Comparison of ENCODE assay signal across 22 mouse cellular contexts in genomic region chr13:63326015-63326414, GRCm38 (mm10).
DNase-seq lines count a peak whose midpoint lies in the region; ATAC-seq and TF ChIP-seq lines count a peak whose summit lies in the region.
"Had no signal": no experiment of that assay in that cellular context is flagged by ENCODE, and none has a peak within 500 bp of the region (broad histone marks: within the 10 kb centered on the region; RNA-seq: fewer than 3 reads in every experiment).

No protein-coding gene starts in this region.

- H3K4me2 ChIP-seq in heart, embryonic 12.5 days = no peak overlapping the region
- no peak overlapping the region for H3K4me2 ChIP-seq in liver, embryonic 11.5 days
- H3K4me2 ChIP-seq in liver, embryonic 16.5 days (ENCODE audit: low read depth, low read length) = no peak overlapping the region
- H3K4me2 ChIP-seq: hindbrain, embryonic 12.5 days; hindbrain, embryonic 15.5 days had no signal

- no peaks in the 10 kb centered on the region for H3K27me3 ChIP-seq in heart, embryonic 12.5 days (replicated peaks)
- H3K27me3 ChIP-seq in heart, embryonic 10.5 days (ENCODE audit: insufficient read depth, poor library complexity, severe bottlenecking) = no peaks in the 10 kb centered on the region
- no peaks in the 10 kb centered on the region for H3K27me3 ChIP-seq in liver, adult 2 months (ENCODE audit: control insufficient read depth, insufficient read depth, low read length)
- H3K27me3 ChIP-seq in liver, embryonic 11.5 days (replicated peaks; ENCODE audit: control insufficient read depth, insufficient read depth, low read length) = no peaks in the 10 kb centered on the region
- no peaks in the 10 kb centered on the region for H3K27me3 ChIP-seq in embryonic facial prominence, embryonic 10.5 days (replicated peaks; ENCODE audit: low read depth, poor library complexity, severe bottlenecking)
- no peaks in the 10 kb centered on the region for H3K27me3 ChIP-seq in liver, embryonic 16.5 days (ENCODE audit: control insufficient read depth, insufficient read depth, low read depth, low read length)
- H3K27me3 ChIP-seq: hindbrain, embryonic 12.5 days had no signal

- H3K9ac ChIP-seq in heart, embryonic 12.5 days = no peak overlapping the region
- no peak overlapping the region for H3K9ac ChIP-seq in liver, adult 2 months (ENCODE audit: low read depth, low read length)
- no peak overlapping the region for H3K9ac ChIP-seq in liver, embryonic 11.5 days (ENCODE audit: low read depth, low read length)
- no peak overlapping the region for H3K9ac ChIP-seq in liver, embryonic 16.5 days (ENCODE audit: low read depth, low read length)
- H3K9ac ChIP-seq: forebrain, postnatal 0 days; hindbrain, embryonic 12.5 days; hindbrain, embryonic 15.5 days had no signal

- H3K36me3 ChIP-seq in heart, embryonic 12.5 days = no peaks in the 10 kb centered on the region
- 0 out of 2 replicates have a peak, but pooled peaks cover 2% of the 10 kb centered on the region for H3K36me3 ChIP-seq in heart, embryonic 10.5 days
- no peaks in the 10 kb centered on the region for H3K36me3 ChIP-seq in liver, adult 2 months (ENCODE audit: control insufficient read depth, insufficient read depth, low read length)
- H3K36me3 ChIP-seq in liver, embryonic 11.5 days (ENCODE audit: control insufficient read depth, insufficient read depth, low read length) = no peaks in the 10 kb centered on the region
- peaks cover 10% of the 10 kb centered on the region; the same call in 1 of the 2 replicates for H3K36me3 ChIP-seq in embryonic facial prominence, embryonic 10.5 days (replicated peaks)
- H3K36me3 ChIP-seq in liver, embryonic 16.5 days (ENCODE audit: control insufficient read depth, insufficient read depth) = no peaks in the 10 kb centered on the region
- H3K36me3 ChIP-seq: hindbrain, embryonic 15.5 days had no signal

- H3K4me1 ChIP-seq in heart, embryonic 12.5 days (replicated peaks) = peaks cover 29% of the 10 kb centered on the region
- peaks cover 35% of the 10 kb centered on the region for H3K4me1 ChIP-seq in heart, embryonic 10.5 days
- H3K4me1 ChIP-seq in liver, adult 2 months (ENCODE audit: control insufficient read depth, insufficient read depth, low read length) = peaks cover 23% of the 10 kb centered on the region
- H3K4me1 ChIP-seq in liver, embryonic 11.5 days (replicated peaks; ENCODE audit: control insufficient read depth, insufficient read depth, low read length) = peaks cover 15% of the 10 kb centered on the region
- peaks cover 74% of the 10 kb centered on the region for H3K4me1 ChIP-seq in embryonic facial prominence, embryonic 10.5 days
- H3K4me1 ChIP-seq in liver, embryonic 16.5 days (ENCODE audit: control insufficient read depth, low read depth, low read length) = peaks cover 10% of the 10 kb centered on the region

- no peaks in the 10 kb centered on the region for H3K79me2 ChIP-seq in liver, adult 2 months (ENCODE audit: control insufficient read depth, insufficient read depth, low read length)

- H3K9me3 ChIP-seq in heart, embryonic 12.5 days (replicated peaks) = no peaks in the 10 kb centered on the region
- no peaks in the 10 kb centered on the region for H3K9me3 ChIP-seq in heart, embryonic 10.5 days
- H3K9me3 ChIP-seq in liver, embryonic 11.5 days (ENCODE audit: control insufficient read depth, low read length) = no peaks in the 10 kb centered on the region
- H3K9me3 ChIP-seq in embryonic facial prominence, embryonic 10.5 days = no peaks in the 10 kb centered on the region
- H3K9me3 ChIP-seq in liver, embryonic 16.5 days (replicated peaks; ENCODE audit: control insufficient read depth, low read length) = no peaks in the 10 kb centered on the region
- H3K9me3 ChIP-seq: hindbrain, embryonic 12.5 days; hindbrain, embryonic 15.5 days had no signal

- DNase-seq in heart, embryonic 10.5 days (ENCODE audit: low spot score) = no peak
- DNase-seq in liver, adult 2 months (ENCODE audit: extremely low read depth, low read depth, low spot score) = peak; percentile 92
- DNase-seq in liver, embryonic 11.5 days (ENCODE audit: low spot score) = no peak
- no peak for DNase-seq in embryonic facial prominence, embryonic 10.5 days (ENCODE audit: low spot score)
- DNase-seq in ovary, postnatal 14 days (ENCODE audit: low spot score) = no peak
- DNase-seq in gastrocnemius, postnatal 14 days = no peak
- DNase-seq: adrenal gland, adult 8-10 months; adrenal gland, postnatal 25 days; cerebellum, adult 11-12 months; cerebellum, adult 8-10 months; cerebellum, postnatal 10 days; cerebellum, postnatal 36 days; embryo, embryonic 11 days; forebrain, postnatal 0 days; gastrocnemius, adult 2 months; gastrocnemius, postnatal 36 days had no signal

- ATAC-seq in heart, embryonic 12.5 days (ENCODE audit: insufficient number of reproducible peaks, low FRiP score) = no peak
- ATAC-seq in liver, embryonic 11.5 days (replicated peaks; ENCODE audit: low FRiP score) = no peak
- ATAC-seq in liver, embryonic 16.5 days (ENCODE audit: low read depth) = peak; percentile 65
- ATAC-seq: activated CD4-positive, CD25-positive, alpha-beta regulatory T cell, adult 4 months; forebrain, embryonic 14.5 days; forebrain, postnatal 0 days had no signal

- 73% methylated on average over 2 of the region's 2 CpGs for WGBS in heart, embryonic 12.5 days
- WGBS in heart, embryonic 10.5 days = 73% methylated on average over 2 of the region's 2 CpGs
- 21% methylated on average over 2 of the region's 2 CpGs for WGBS in liver, adult 2 months
- 56% methylated on average over 2 of the region's 2 CpGs for WGBS in liver, embryonic 11.5 days
- 83% methylated on average over 2 of the region's 2 CpGs for WGBS in embryonic facial prominence, embryonic 10.5 days
- 49% methylated on average over 2 of the region's 2 CpGs for WGBS in liver, embryonic 16.5 days (ENCODE audit: insufficient replicate concordance)

- TF ChIP-seq POLR2A in liver, adult 2 months (IDR thresholded peaks at IDR 0.05; ENCODE audit: extremely low read depth, insufficient read depth, low read length) = no peak

- intact Hi-C loops in gastrocnemius, postnatal 14 days (cut with DNase I; ENCODE audit: low total_unique reads) = loop anchor here (10.0 kb wide), 1 partner anchor 81 kb away; no protein-coding TSS in a partner anchor

- 0 out of 2 replicates have a peak overlapping the region, but pooled peaks have one; percentile 79 for H3K27ac ChIP-seq in heart, embryonic 12.5 days (ENCODE audit: poor library complexity, severe bottlenecking)
- H3K27ac ChIP-seq in heart, embryonic 10.5 days = no peak overlapping the region
- H3K27ac ChIP-seq in liver, adult 2 months (replicated peaks; ENCODE audit: insufficient read depth, low read depth, low read length) = peak overlapping the region; percentile 88
- H3K27ac ChIP-seq in liver, embryonic 11.5 days (ENCODE audit: low read depth, low read length) = no peak overlapping the region
- 0 out of 2 replicates have a peak overlapping the region, but pooled peaks have one; percentile 83 for H3K27ac ChIP-seq in embryonic facial prominence, embryonic 10.5 days (replicated peaks)
- no peak overlapping the region for H3K27ac ChIP-seq in liver, embryonic 16.5 days (ENCODE audit: low read length)
- H3K27ac ChIP-seq: hindbrain, embryonic 15.5 days had no signal

- no peak for TF ChIP-seq CTCF in liver, adult 2 months (IDR thresholded peaks at IDR 0.05; ENCODE audit: low read depth, low read length)

- H3K4me3 ChIP-seq in heart, embryonic 12.5 days = no peak overlapping the region
- H3K4me3 ChIP-seq in heart, embryonic 10.5 days = no peak overlapping the region
- H3K4me3 ChIP-seq in liver, adult 2 months (ENCODE audit: insufficient read depth, low read depth, low read length) = no peak overlapping the region
- H3K4me3 ChIP-seq in liver, embryonic 11.5 days (ENCODE audit: low read depth, low read length) = no peak overlapping the region
- no peak overlapping the region for H3K4me3 ChIP-seq in embryonic facial prominence, embryonic 10.5 days
- no peak overlapping the region for H3K4me3 ChIP-seq in liver, embryonic 16.5 days (ENCODE audit: low read depth, low read length)
- H3K4me3 ChIP-seq: gastrocnemius, adult 2 months; hindbrain, embryonic 12.5 days; hindbrain, embryonic 15.5 days had no signal

Comparison
In these comparisons a context has a peak if more than half of its experiments do, and no peak if none do; other contexts are left out.
1. H3K27ac ChIP-seq: peak in heart, embryonic 12.5 days (single experiment), liver, adult 2 months (single experiment) and embryonic facial prominence, embryonic 10.5 days (single experiment); none in heart, embryonic 10.5 days (single experiment), liver, embryonic 11.5 days (single experiment) and liver, embryonic 16.5 days (single experiment).